Mouse (Mus musculus) cerebellum, adult 2 months (tissue): ENCODE data around the gene Sh3gl3.

Experiments
- CTCF ChIP-seq: fragments of 200-500 bp; IDR thresholded peaks from 2 replicates; pipeline ENCODE4 v1.5.1; 2011; ENCODE audit warnings: low read depth, mild to moderate bottlenecking, control low read depth, low read length, moderate library complexity, borderline replicate concordance; ENCODE audit not compliant: insufficient read depth
- POLR2A ChIP-seq: fragments of 200-500 bp; IDR thresholded peaks from 2 replicates; pipeline ENCODE4 v1.6.1; 2011; ENCODE audit warnings: low read length, control low read depth, borderline replicate concordance; ENCODE audit not compliant: insufficient read depth

DNA sequence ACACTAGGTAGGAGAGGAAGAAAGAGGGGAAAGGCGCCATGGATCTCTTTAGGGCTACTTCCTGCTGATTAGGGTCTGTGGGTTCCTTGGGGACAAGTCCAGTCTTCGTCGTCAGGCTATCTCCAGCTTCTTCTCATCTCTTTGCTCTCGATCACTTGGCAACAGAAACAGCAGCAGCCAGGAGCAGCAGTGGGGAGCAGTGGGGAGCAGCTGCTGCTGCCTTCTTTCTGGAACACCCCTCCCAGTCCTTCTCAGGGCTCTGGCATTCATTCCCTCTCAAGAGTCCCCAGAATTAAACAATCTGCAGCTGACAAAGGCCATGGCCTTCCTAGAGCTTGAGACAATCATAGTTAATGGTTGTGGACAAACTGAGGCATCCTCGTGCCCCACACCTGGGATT, 154.2 kb downstream of the Sh3gl3 start:
- TF ChIP-seq CTCF (no peak), POLR2A (no peak)
